Mouse (Mus musculus) erythroid progenitor cell, adult 5-6 weeks (primary cell): ENCODE results near the gene Tpst1. TPM values are rescaled to one million over a fixed set of nuclear protein-coding genes. Genes with fewer than 3 reads are reported as not detected.
A peak's percentile ranks its signal among the peaks of the same experiment; 100 is the strongest.
"Not testable (repeated sequence)": the region's sequence is repeated elsewhere in the genome, so short reads cannot be mapped to it uniquely, and the experiment has no call there.

ENCODE experiments used
- ATAC-seq: replicated peaks from 2 replicates; pipeline ENCODE4 v1.8.0; 2016; ENCODE audit warnings: moderate number of reproducible peaks, mild to moderate bottlenecking, moderate TSS enrichment, inconsistent platforms; ENCODE audit not compliant: poor library complexity, low FRiP score, severe bottlenecking
- total RNA-seq, 2 experiments: library from RNA; stranded (forward) in 1 of 2; stranded (reverse) in 1 of 2; fragments of 150-400 nt in 1 of 2; fragments of 186-747, 209-891 nt in 1 of 2; gene quantifications; 2 replicates each; pipeline versions ENCODE4 v1.2.3 to v1.2.4; 2015 to 2017; ENCODE audit warnings: low replicate concordance in 2 of 2

Tpst1 gene
- total RNA-seq (2015; ENCODE audit: low replicate concordance): 5.0 and 11.7 TPM in 2 replicates
- 4.5 and 9.1 TPM in 2 replicates for total RNA-seq (2017; ENCODE audit: low replicate concordance)

DNA sequence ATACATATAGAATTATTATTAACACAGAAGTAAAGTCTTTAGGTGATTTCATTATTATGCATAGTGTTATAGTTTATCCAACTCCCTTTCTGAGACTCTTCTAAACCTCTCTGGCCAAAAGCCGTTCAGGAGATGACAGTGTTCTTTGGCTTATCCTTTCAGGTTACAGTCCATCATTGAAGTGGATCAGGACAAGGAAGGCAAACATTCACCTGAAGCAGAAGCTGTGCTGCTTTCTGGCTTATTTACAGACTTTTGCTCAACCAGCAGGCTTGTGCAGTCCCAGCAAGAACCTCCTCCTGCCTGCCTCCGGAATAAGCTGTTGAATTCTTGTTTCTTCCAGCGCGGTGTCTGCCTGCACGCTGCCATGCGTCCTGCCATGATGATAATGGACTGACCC is at the start of gene Tpst1:
Gene Tpst1, plus strand, starts transcription at position 301 of the 400 bp plus-strand sequence.
- ATAC-seq: no peak

DNA sequence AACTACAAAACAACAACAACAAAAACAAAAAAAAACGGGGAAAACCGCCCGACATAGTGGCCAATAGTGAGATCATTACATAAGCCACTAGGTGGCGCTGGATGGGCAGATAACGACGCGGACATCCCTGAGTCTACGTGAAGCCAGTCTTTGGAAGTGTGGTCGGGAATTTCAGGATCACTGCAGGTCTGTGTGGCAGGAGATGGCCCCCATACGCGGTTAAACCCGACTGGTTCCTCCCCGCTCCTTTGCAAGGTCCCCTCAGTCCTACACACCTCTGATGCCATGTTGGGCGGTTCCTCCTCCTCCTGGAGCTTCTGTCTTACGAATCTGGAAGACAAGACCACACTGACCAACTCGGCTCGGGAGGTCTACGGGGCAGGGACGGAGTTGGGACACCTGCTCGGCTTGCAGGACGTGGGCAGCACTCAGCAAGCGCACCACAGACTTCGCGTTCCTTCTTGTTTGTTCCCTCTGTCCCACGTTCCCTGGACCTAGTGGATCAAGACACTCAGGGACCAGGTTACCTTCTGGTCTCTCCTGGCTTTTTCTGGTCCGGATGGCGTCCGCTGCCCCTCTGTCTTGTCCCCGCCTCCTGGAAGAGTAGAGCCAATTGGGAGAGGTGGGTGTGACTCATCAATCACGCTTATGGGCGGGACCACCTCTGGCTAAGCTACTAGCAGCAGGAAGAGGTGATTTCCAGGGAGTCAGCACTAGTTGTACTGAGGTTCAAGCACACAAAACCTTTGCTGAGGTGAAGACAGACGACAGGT is 49.2 kb upstream of the Tpst1 start:
- peak; percentile 90 for ATAC-seq

DNA sequence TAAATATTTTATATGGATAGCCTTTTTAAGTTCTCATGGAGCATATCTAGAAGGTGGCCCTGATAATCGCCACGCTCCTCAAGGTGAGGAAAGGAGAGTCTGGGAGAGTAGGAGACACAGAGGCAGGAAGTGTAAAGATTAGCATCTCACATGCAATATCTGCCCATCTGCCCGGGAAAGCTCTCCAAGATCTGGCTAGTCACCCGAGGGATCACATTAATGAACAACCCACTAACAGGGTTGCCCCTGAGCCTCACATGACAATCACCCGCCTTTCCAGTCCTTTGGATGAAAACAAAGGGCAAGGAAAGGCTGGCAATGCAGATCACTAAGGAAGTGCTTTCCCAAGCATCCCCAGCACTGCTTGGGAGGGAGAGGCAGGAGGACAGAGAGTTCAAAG is 46.0 kb upstream of the Tpst1 start:
- no peak for ATAC-seq

DNA sequence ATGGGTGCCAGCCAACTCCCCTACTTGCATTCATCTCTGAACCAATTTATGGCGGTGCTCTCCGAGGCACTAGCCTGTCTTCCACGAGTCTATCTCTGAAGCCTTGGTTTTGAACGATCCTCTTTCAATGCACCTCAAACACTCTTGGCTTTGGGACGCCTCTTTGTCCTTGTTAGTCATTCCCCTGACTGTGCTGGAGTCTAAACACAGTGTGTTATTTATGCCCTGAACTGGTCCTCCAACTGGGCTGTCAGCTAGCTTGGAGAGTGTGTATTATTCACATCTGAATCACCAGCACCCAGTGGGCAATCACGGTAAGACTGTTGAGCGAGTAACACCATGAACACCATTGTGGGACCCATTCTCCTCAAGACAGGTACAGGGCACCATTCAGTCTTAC is 45.4 kb upstream of the Tpst1 start:
- ATAC-seq: no peak

DNA sequence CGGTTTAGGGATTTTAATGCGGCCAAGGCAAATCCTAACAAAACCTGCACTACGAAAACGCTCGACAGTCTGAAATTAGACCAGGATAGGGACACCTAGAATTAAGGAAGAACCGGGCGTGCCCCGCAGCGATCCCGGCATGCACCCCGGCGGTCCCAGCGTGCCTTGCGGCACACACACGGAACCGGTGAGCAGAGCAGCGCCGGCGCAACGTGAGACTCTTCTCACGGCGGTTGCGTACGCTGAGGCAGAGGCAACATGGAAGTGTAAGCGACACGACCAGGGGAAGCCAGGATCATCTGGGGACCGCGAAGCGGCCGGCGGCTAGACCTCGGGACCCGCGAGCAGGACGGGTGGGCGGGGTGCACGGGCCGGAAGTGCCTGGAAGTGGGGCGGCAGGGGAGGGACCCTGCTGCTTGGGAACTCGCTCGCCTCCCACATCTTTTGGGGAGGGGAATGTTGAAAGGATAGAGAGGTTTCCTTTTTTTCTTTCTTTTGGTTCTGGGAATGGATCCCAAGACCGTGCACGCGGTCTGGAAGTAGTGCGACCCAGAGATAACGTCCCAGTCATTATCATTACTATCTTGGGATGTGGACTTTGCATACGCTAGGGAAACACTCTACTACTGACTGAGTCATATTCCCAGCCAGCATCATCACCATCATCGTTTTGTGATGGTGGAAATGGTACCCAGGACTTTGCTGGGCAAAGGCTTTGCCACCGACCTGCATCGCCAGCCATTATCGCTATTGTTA is 43.8 kb upstream of the Tpst1 start, which contains the start of the genes Asl and Crcp:
Gene Asl, minus strand, starts transcription at position 106 of the 756 bp plus-strand sequence.
Gene Crcp, plus strand, starts transcription at position 149 of the 756 bp plus-strand sequence.
- peak; percentile 93 for ATAC-seq

DNA sequence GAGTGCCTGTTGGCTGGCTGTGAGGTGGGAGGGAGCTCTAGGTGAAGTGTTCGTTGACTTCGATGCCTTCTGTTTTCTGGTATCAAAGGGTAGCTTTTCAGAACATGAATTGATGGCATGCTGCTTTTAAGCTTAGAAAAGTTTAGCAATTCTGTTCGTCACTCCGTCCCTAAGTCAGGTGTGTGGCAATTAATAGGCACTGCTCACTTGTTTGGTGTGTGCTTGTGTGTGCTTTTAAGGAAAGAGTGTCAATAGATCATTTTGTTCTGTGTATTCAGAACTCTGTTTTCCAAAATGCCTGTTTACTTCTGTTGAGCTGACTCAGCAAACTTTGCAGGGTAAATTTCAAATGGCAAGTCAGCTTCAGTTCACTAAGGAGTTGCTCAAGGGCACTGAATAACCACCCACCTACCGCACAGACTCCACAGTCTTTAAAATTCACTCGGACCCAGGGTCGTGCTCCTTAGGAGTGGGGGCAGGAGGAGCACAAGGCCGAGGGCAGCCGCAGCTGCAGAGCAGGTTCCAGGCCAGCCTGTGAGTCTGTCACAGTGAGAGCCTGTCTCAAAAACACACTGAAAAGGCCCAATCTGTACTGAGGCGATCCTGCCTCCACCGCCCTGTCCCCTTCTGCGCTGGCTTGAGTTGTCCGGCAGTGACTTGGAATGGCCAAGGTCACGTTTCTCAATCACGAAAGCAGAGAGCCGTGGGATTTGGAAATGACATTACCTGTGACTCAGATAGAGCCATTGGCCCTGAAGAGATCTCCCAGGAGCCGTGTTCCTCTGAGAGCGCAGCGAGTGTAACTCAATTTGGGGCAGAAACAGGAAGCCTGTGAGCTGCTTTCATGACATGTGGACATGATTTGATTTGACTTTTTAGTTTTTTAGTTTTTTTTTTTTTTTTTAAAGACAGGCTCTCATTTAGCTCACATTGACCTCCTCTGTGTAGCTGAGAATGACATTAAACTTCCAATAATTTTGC is 41.4 kb upstream of the Tpst1 start:
- no peak for ATAC-seq

DNA sequence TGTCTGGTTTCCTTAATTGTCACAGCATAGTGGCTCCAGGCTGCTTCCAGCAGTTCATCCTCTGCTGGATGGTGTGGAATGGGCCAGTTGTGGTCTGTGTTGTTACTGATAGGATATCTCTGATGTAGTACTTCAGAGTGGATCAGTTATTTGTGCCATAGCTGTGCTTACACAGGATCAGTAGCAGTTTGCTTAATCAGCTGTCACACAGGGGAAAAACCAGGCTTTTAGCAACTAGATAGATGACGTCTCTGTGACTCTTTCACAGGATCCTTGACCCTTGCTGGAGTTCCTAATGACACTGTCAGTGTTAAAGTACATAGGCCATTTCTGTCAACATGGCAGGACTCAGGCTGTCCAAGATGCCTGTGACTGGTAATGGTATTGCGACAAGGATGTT is 39.3 kb upstream of the Tpst1 start:
- ATAC-seq: no peak

DNA sequence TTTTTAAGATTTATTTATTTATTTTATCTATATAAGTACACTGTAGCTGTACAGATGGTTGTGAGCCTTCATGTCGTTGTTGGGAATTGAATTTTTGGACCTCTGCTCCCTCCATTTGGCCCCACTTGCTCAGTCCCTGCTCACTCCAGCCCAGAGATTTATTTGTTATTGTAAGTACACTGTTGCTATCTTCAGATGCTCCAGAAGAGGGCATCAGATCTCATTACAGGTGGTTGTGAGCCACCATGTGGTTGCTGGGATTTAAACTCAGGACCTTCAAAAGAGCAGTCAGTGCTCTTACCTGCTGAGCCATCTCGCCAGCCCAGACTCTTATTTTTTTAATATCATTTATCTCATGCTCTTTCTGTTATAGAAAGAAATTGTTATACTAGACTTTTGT is 36.8 kb upstream of the Tpst1 start:
- ATAC-seq: not testable (repeated sequence)

DNA sequence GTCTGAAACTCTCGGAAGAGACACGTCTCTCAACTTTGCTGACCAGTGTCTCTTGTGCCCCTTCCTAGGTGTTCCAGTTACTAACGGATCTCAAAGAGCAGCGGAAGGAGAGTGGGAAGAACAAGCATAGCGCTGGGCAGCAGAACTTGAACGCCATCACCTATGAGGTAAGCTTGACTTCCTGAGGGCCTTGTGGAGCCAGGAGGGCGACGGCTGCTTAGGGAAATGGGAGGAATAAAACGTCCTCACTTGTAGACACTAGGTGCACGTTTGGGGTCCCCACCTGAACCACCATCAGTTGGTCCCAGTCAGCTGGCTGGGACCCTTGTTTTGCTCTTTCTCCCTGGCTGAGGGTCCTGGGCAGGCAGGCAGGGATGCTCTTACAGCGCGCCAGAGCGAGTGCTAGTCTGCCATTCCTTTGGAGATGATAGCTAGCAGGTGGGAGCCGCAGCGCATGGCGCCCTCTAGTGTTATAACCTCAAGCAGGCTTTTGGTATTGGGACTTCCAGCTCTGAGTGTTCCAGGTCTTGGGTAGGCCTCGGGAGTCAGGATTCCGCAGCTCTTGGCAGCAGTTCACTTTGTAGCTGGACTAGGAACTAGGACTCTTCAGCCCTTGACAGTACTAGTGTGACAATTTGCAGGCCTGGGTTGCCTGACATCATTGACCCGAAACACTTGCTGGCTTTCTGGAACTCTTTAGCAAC is 35.2 kb upstream of the Tpst1 start:
- ATAC-seq: peak; percentile 74; the same call in 1 of the 2 replicates

DNA sequence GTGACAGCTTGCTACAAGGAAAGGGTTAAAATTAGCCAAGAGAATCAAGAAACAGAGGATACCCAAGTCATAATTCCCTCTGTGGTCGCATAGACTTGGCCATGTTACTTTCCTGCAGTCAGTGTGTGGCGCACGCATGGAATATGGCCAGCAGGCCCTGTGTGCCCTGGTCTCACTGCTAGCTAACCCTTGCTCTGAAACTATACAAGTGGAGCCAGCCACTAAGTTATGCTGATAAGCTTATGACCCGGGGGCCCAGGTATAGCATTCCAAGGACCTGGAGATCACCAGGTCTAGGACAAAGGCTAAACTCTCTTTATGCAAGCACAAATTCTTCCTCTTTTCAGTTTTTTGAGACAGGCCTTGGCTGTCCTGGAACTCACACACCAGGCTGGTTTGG is 32.3 kb upstream of the Tpst1 start:
- no peak for ATAC-seq

DNA sequence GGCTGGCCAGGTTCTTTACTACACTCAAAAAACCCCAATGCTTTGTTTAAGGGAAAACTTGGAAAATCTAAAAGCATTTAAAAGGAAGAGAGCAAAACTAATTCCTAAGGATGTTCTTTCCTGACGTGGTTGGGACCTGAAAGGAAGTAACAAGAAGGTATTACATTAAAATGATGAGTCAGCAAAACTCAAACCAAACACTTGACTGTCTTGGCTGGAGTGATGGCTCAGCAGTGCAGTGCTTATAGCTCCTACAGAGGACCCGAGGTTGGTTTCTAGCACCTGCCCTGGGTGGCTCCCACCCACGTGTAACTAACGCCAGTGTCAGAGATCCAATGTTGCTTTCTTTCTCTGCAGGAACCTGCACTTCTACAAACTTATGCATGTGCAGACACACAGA is 31.9 kb upstream of the Tpst1 start:
- no peak for ATAC-seq

DNA sequence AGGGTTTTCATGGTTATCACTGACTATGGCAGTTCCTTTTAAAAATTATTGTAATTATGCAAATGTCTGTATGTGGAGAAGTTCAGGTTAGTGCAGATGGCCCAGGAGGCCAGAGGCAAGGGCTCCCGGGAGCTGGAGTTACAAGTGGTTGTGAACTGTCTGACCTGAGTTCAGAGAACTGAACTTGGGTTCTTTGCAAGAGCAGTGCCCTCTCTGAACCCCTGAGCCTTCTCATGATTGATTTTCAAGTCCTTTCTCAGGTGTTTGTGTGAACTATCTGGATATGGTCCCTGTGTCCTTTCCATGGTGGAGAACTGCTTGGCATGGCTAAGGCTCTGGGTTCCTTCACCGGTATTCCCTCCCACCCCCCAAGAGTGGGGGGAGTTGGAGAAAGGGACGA is 29.4 kb upstream of the Tpst1 start:
- ATAC-seq: no peak

DNA sequence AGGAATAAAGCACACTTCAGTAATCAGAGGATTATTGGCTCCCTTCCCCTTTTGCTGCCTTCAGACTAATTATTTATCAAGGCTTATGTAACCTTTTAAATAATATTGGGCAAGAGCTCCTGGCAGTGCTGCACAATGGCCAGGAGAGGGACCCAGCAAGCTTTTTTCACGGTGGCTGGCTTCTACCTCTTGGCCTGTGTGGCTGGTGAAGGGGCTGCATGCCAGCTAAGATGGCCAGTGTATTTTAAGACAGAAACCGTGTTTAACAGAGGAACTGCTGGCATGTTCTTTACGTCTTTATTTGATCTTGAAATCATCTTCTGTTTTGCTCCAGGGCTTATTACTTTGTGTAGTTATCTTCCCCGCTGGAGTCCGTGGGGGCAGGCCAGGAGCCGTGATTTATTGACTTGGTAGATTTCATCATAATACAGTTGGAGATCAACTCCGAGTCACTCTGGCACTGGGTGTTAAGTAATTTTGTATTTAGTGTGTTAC is 28.9 kb upstream of the Tpst1 start:
- no peak for ATAC-seq

DNA sequence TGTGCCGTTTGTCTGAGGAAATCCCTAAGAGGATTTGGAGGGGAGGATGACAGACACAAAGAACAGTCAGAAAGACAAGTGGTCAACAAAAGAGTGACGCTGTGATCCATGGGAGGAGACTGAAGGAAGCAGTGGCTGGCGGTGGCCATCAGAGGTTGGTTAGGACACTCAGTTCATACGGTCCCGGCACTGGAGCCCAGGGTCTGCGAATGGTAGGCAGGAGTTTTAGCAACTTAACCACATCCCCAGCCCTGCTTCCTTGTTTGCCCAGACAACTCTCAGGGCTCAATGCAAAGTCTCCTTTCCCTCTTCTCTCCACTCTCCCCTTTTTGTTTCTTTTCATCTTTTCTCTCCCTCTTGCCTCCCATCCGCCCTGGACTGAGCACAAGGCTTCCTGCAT is 27.0 kb upstream of the Tpst1 start:
- ATAC-seq: no peak

DNA sequence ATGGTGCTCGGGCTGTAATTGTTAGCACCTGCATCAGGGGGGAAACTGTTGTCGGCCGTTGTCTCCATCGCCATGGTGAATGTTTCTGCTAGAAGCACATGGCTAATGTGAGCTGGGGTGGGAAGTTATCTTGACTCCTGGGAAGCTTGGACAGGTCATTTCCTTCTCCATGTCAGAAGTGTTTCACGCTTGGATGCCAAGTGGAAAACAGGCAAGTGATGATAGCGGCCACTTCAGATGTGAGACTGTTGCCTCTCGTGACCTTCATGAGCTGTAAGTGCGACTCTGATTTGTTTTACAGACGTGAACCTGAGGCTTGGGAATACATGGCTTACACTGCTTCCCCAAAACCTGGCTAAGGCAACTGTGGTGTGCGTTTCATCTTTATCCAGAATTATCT is 26.5 kb upstream of the Tpst1 start:
- ATAC-seq: no peak

DNA sequence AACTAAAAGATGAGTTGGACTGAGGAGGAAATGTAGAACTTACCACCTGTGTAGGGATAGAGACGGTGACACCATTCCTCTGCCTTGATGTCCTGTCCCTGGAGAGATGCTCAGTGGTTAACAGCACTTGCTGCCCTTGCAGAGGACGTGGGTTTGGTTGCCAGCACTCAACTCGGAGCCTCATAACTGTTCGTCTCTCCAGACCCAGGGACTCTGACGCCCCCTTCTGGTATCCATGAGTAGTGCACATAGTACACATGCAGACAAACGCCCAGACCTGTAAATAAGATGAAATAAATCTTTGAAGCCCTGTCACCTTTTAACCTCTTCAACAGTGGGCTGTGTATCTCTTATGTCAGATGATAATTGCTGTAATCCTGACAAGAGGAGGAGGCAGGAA is 26.1 kb upstream of the Tpst1 start:
- no peak for ATAC-seq

DNA sequence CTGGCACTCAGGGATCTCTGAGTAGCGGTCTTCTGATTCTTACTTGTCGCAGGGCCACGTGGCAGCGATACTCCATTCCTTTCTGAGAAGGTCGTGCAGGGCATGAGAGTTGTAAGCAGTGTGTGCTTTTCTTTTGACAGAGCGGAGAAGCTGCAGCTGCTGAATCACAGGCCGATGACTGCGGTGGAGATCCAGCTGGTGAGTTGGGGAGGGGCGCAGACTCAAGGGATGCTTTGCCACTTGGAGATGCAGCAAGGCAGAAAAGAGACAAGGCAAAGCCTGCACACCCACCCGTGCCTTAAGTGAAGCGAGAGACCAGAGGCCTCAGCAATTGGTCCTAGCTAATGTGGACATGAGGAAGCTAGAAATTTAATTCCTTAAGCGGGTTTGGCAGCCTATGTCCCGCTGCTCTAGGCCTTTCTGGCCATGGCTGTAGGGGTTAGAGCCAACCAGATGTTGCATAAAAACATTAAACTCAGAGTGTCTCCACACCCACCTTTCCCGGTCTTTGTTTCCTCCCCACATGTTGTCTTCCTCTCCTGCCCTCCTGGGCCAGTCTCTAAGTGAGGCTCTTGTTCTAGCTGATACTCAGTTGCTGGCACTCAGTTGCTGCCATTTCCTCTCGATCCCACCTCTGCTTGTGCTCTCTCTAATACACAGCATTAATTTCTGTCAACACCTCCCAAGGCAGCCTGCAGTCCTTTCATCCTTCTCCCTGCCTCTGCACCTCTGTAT is 24.2 kb upstream of the Tpst1 start:
- ATAC-seq: no peak

DNA sequence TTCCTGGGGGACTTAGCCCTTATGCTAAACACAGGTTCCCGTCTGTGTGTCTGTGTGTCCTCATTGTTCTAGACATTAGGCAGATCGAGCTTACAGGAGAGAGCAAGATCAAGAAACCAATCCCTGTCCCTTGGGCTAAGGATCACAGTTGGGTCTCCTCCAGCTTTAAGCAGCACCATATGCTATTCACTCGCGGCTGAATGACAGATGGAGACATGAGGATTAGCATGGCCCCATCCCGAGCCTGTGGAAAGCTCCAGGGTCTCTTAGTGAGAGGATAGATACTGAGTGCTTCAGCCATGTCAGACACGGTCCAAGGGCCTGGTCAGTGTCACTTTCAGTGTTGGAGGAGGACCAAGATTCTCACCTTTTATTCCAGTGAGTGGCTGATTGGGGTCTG is 22.7 kb upstream of the Tpst1 start:
- ATAC-seq: no peak
